Mouse (Mus musculus) mature B cell (primary cell): ENCODE data around the gene Atxn10.

Experiments used
- in situ Hi-C: fragments of 300-500 bp; cut with MboI; formaldehyde crosslinking; loops from 2 replicates; pipeline ENCODE4 v1.14.3; 2019

The Atxn10 gene

GRCm38 (mm10) chr15:85466456-85467067 is 130.5 kb downstream of the Atxn10 start:
- in situ Hi-C loops = no loop called here

GRCm38 (mm10) chr15:85469401-85469800 is 133.4 kb downstream of the Atxn10 start:
- in situ Hi-C loops = no loop called here

DNA sequence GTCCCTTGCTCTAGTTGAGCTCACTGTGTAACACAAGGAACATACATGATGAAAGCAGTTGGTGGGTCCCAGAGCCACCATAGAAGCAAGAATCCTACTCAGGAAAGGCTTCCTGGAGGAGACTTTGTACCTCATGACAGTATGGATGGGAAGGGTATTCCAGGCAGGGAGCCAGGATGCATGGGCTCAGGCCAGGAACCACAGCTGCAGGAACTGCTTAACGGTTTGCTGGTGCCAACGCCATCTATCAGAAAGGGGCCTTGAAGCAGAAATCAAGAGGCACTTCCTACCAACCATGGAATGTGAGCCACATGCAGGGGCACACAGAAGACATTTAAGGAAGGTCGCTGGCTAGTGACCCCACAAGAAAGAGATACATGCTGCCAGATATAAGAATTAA is 138.7 kb downstream of the Atxn10 start:
- in situ Hi-C loops = no loop called here

DNA sequence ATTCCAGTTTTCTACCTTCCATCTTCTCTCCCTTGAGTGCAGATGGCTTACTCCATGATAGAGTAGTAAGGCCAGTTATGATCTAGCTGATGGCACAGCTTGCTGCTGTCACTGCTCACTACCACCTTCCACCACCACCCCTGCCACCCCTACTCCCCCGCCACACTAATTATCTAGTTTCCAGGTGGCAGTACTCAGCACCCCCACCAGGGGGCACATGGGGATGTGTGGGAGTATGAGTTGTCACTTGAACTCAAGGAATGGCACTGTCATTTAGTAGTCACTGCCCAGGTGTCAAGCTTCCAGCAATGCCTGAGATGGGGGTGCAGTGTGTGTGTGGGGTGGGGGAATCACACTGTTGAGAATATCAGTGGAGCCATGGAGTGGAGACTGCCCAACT is 141.5 kb downstream of the Atxn10 start:
- in situ Hi-C loops = no loop called here

DNA sequence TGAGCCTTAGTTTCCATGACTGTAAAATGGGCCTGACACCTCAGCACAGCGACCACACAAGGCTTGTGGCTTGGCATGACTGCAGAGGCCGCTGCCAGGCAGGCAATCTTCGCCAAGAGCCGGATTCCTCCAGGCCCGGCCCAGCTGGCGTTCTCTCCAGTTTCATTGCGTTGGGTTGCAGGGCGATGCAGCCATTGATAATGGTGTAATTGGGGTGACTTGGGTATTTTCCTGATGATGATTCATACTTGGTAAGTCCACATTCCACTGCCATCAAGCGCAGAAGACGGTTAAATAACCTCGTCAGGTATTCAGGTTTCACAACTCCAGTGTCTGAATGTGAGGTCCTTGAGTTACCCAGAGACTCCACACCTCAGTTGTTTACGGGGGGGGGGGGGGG is 143.3 kb downstream of the Atxn10 start:
- in situ Hi-C loops = no loop called here

GRCm38 (mm10) chr15:85479919-85480318 is 143.9 kb downstream of the Atxn10 start:
- in situ Hi-C loops = no loop called here

DNA sequence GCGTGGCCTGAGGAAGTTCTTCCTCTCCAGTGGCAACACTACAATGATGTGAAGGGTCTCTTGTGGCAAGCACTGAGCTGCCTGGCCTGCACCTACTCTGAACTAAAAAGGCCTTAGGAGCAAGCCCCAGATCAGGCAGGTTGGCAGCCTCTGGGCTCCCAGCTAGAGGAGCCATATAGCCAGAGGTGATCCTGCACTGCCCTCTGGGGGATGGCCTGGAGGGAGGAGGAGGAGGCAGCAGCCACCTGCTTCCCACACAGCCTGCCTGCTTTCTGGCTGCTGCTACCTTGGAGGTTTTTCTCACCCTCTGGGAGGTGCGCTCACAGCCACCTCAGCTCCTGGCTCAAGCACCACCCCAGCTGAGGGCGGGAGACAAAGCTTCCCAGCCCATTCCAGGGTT is 144.6 kb downstream of the Atxn10 start:
- in situ Hi-C loops = no loop called here

DNA sequence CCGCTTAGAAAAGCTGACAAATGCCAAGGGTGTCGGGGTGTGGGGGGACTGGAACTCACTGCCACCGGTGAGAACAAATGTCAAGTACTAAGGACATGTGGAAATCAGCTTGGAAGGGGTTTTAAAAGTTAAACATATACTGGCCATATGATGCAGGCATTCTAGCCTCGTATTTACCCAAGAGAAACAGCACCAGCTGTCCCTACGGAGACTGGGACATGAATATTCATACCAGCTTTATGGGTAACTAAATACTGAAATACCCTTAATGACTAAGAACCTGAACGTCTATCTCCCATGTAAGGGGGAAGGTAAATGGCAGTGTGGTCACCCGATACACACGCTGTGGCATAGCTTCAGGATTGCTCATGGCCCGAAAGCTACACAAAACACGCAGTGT is 152.9 kb downstream of the Atxn10 start:
- in situ Hi-C loops = no loop called here

GRCm38 (mm10) chr15:85489751-85490150 is 153.7 kb downstream of the Atxn10 start:
- in situ Hi-C loops = no loop called here

DNA sequence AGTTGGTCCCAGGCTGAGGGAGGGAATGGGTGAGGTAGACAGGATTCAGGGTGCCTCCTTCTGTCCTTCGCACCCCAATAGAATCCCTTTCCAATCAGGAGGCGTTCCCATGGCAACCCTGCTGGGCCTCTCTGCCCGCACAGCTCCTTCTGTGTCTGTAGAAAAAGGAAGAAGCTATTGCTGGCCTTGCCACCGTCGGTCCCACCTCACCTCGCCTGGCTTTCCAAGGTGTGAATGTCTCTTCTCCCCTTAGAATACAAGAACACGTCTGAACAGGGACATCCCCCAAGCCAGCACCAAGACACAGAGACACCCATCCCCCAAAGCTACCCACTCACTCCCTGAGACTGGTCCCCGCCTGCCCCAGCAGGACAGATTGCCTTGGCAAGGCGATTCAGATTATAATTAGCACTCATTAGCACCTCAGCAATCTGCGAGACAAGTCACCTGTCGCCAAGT is 158.1 kb downstream of the Atxn10 start:
- in situ Hi-C loops = no loop called here

GRCm38 (mm10) chr15:85497548-85497947 is 161.5 kb downstream of the Atxn10 start:
- in situ Hi-C loops = no loop called here

GRCm38 (mm10) chr15:85497981-85498475 is 162.0 kb downstream of the Atxn10 start:
- in situ Hi-C loops = no loop called here

DNA sequence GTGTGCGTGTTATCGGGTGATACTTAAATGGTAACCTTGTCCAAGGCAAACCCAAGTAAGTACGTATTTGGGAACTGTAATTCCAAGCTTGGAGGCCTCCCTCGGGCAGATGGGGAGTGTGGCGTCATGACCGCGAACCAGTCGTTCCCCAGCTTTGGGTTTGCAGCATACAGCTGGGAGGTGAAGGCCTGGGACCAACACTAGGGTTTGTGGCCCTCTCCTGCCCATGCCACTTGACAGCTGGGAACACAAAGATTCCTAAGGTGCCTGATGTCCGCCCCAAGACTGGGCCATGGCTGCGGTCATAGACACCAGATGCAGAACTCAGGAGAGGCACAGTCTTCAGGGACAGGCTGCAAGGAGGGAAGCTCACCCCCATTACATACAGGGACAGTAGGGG is 164.2 kb downstream of the Atxn10 start:
- in situ Hi-C loops = no loop called here

DNA sequence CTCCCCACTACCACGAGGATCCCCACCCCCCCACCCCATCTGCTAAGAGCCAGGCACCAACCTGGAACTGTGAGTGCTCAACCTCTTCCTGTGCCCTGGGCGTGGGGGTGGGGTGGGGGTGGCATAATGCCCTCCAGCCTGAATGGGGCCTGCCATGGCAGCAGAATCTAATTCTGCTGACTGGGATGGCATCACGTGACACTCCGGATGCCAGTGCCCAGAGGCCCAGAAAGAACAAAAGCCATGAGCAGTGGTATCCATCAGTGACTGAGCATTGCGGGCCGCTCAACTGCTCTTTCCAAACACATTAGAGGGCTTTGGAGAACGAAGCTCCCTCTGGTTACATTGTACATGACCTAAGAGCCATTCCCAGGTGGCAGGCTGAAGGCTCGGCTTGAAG is 167.1 kb downstream of the Atxn10 start, which contains the start of gene 7530416G11Rik:
Gene 7530416G11Rik (minus strand): TSS at position 101 of the 400 bp plus-strand sequence.
- in situ Hi-C loops = no loop called here

GRCm38 (mm10) chr15:85505118-85505925 is 169.3 kb downstream of the Atxn10 start:
- in situ Hi-C loops = no loop called here

DNA sequence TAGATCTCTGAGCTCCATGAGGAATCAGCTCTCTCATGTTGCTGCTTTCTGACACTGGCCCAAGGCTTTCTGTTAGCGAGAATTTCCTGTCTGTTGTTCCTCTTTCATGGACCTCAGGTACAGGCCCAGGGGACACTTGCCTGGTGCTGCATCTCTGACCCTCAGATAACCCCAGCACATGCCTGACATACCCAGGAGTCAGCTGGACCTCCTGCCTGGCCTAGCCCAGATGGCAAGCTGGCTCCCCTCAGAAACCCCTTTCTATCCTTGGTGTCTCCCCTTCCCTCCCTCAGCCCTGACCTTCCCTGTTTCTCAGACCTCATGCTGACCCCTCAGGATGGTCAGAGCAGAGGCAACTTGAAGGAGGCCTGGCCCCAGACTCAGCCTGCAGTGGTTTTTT is 170.6 kb downstream of the Atxn10 start:
- in situ Hi-C loops = no loop called here

- in situ Hi-C loops = no loop called here
These were observed 171.4 kb downstream of the Atxn10 start for GRCm38 (mm10) chr15:85507370-85508014.
